ENCODE assay signal across 10 mouse cellular contexts in the genomic region with DNA sequence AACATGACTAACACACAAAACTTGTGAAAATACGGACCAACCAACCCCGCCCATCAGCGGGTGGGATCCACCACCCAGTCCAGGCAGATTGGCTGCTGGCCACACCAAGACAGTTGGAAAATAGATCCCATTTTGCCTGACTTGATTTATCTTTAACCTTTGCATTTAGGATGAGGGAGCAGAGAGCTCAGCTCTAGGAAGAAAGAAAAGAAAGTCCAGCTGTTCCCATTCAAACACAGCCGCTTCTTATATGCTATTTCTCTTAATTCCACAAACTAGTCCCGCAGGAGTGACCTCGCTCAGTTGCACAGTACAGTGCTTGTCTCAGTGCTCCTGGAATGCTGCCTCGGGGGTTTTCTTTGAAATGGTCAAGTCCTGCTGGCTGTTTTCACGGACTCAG.
DNase-seq lines count a peak whose midpoint lies in the region; ATAC-seq and TF ChIP-seq lines count a peak whose summit lies in the region.
"Had no signal": no experiment of that assay in that cellular context is flagged by ENCODE, and none has a peak within 500 bp of the region (broad histone marks: within the 10 kb centered on the region; RNA-seq: fewer than 3 reads in every experiment).

No protein-coding gene starts in this region.

- no peaks in the 10 kb centered on the region for H3K36me3 ChIP-seq in ES-E14 (ENCODE audit: control insufficient read depth, insufficient read depth, low read length, poor library complexity, severe bottlenecking)
- H3K36me3 ChIP-seq: embryonic facial prominence, embryonic 13.5 days; liver, embryonic 13.5 days had no signal

- no peaks in the 10 kb centered on the region for H3K9me3 ChIP-seq in ES-E14 (ENCODE audit: control insufficient read depth, insufficient read depth, low read depth, low read length)
- H3K9me3 ChIP-seq: embryonic facial prominence, embryonic 13.5 days; liver, embryonic 13.5 days had no signal

- no peak overlapping the region for H3K27ac ChIP-seq in ES-E14 (ENCODE audit: insufficient read depth, low read depth, low read length, poor library complexity, severe bottlenecking)
- H3K27ac ChIP-seq: embryonic facial prominence, embryonic 13.5 days; liver, embryonic 13.5 days had no signal

- 0 out of 4 replicates have a peak, but pooled peaks cover 0 to 2% of the 10 kb centered on the region in 2 experiments for H3K4me1 ChIP-seq in ES-E14 (ENCODE audit: control insufficient read depth in 2 of 2, insufficient read depth in 2 of 2, low read length in 2 of 2, poor library complexity in 1 of 2)
- H3K4me1 ChIP-seq: liver, embryonic 13.5 days had no signal

- no peak overlapping the region for H3K4me3 ChIP-seq in ES-E14 (ENCODE audit: insufficient read depth in 1 of 2, low read depth in 1 of 2, low read length in 2 of 2, poor library complexity in 1 of 2, severe bottlenecking in 1 of 2)
- H3K4me3 ChIP-seq: embryonic facial prominence, embryonic 13.5 days; liver, embryonic 13.5 days had no signal

- ATAC-seq in cerebellum, adult (ENCODE audit: insufficient number of reproducible peaks, low FRiP score, low TSS enrichment): no peak

- in situ Hi-C loops in ES-E14 (cut with MboI; ENCODE audit: low sequenced_read_pairs in 2 of 2, unreplicated experiment in 2 of 2): no loop called here

- intact Hi-C loops in heart, postnatal 10 days (cut with DNase I): no loop called here

- no peak for DNase-seq in ES-E14 (ENCODE audit: low read depth, low spot score)
- peak; percentile 29 for DNase-seq in ZHBTc4 (ENCODE audit: low read depth, low spot score)
- peak; percentile 45 to 48 for DNase-seq in heart, postnatal 10 days
- DNase-seq in lung, postnatal 10 days: peak; percentile 54
- DNase-seq in right cerebral cortex, postnatal 10 days (ENCODE audit: low spot score in 2 of 2): no peak
- no peak for DNase-seq in frontal cortex, postnatal 25 days (ENCODE audit: low spot score in 2 of 2)
- DNase-seq: layer of hippocampus, postnatal 36 days; liver, embryonic 13.5 days had no signal

- H3K9ac ChIP-seq in ES-E14 (ENCODE audit: insufficient read depth, low read depth, low read length, poor library complexity, severe bottlenecking): no peak overlapping the region
- H3K9ac ChIP-seq: embryonic facial prominence, embryonic 13.5 days; liver, embryonic 13.5 days had no signal

TF ChIP-seq in ES-E14, 5 proteins besides CTCF, POLR2A, EP300 and RAD21:
- TF ChIP-seq CHD2 (IDR thresholded peaks at IDR 0.05; ENCODE audit: low read depth, low read length): no peak
- 0 out of 2 replicates have a peak, but pooled peaks have one; percentile 36 for TF ChIP-seq MAFK (IDR thresholded peaks at IDR 0.05; ENCODE audit: insufficient read depth, low read depth, low read length)
- TF ChIP-seq ZNF384 (IDR thresholded peaks at IDR 0.05; ENCODE audit: low read depth, low read length): no peak
- no peak for TF ChIP-seq HCFC1 (IDR thresholded peaks at IDR 0.05; ENCODE audit: borderline replicate concordance, insufficient read depth, low read length)
- TF ChIP-seq ZC3H11A (IDR thresholded peaks at IDR 0.05; ENCODE audit: borderline replicate concordance, low read depth, low read length): no peak

Comparison
In these comparisons a context has a peak if more than half of its experiments do, and no peak if none do; other contexts are left out.
1. DNase-seq: peak in ZHBTc4 (single experiment), heart, postnatal 10 days (2 of 2) and lung, postnatal 10 days (single experiment); none in ES-E14 (single experiment), right cerebral cortex, postnatal 10 days (0 of 2) and frontal cortex, postnatal 25 days (0 of 2).